Mouse (Mus musculus) forebrain, embryonic 16.5 days (tissue): Measurements from ENCODE around the gene Pmpcb. TPM values are rescaled to one million over a fixed set of nuclear protein-coding genes. Genes with fewer than 3 reads are reported as not detected.

Source experiments
- ATAC-seq: fragments of 200-750 bp; cut with Nextera tagmentation; 2 replicates; pipeline ENCODE4 v1.8.0; 2017; ENCODE audit warnings: mild to moderate bottlenecking, moderate library complexity
- H3K27ac ChIP-seq: fragments of 300-500 bp; sonication (generic); 2 replicates; pipeline ENCODE4 v1.5.1; 2014; ENCODE audit warnings: low read length, control low read depth
- H3K27me3 ChIP-seq: fragments of 300-500 bp; sonication (generic); replicated peaks from 2 replicates; pipeline ENCODE4 v1.6.1; 2014; ENCODE audit warnings: low read length; ENCODE audit not compliant: control insufficient read depth, insufficient read depth
- H3K36me3 ChIP-seq: fragments of 300-500 bp; sonication (generic); 2 replicates; pipeline ENCODE4 v1.6.1; 2014; ENCODE audit not compliant: control insufficient read depth, insufficient read depth
- H3K4me1 ChIP-seq: fragments of 300-500 bp; sonication (generic); replicated peaks from 2 replicates; pipeline ENCODE4 v1.6.1; 2014; ENCODE audit warnings: low read length; ENCODE audit not compliant: control insufficient read depth, insufficient read depth
- H3K4me2 ChIP-seq: fragments of 300-500 bp; sonication (generic); 2 replicates; pipeline ENCODE4 v1.6.1; 2014; ENCODE audit warnings: mild to moderate bottlenecking, low read length, control low read depth
- H3K4me3 ChIP-seq: fragments of 300-500 bp; sonication (generic); replicated peaks from 2 replicates; pipeline ENCODE4 v1.5.1; 2014; ENCODE audit warnings: mild to moderate bottlenecking, low read length, control low read depth
- H3K9ac ChIP-seq: fragments of 300-500 bp; sonication (generic); replicated peaks from 2 replicates; pipeline ENCODE4 v1.6.1; 2014; ENCODE audit warnings: low read depth, low read length, control low read depth
- H3K9me3 ChIP-seq: fragments of 300-500 bp; sonication (generic); 2 replicates; pipeline ENCODE4 v1.6.1; 2016; ENCODE audit warnings: low read length; ENCODE audit not compliant: control insufficient read depth
- WGBS: fragments of 180-500 bp; shearing (Covaris S2); extraction: QIAGEN DNeasy Blood & Tissue Kit; methylation state at CpG from one replicate; pipeline ENCODE4 v1.1.7; 2014; 5-methylcytosine and 5-hydroxymethylcytosine counted together
- polyA plus RNA-seq: library from polyadenylated mRNA; unstranded; fragments of >200 nt; fragmentation: Nextera tagmentation; extraction: Ambion mirVana; gene quantifications from 2 replicates; pipeline ENCODE4 v1.2.1, GENCODE M21; 2015

The Pmpcb gene
- polyA plus RNA-seq, 1 experiment from 2014 or later: 86.4 TPM

DNA sequence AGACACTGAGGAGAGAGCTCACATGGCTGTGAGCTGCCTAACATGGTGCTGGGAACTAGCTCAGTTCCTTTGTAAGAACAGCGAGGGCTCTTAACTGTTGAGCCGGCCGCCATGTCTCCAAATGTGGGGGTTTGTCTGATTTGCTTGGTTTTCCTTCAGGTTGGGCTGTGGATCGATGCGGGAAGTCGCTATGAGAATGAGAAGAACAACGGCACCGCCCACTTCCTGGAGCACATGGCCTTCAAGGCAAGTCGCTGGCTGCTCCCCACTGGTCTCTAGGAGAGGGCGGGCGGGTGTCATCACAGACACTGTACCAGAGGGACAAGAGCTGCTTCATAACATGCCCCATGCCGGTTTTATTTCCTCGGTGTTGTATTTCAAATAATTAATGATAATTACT lies 2.9 kb downstream of the Pmpcb start:
- no peak overlapping the region for H3K4me3 ChIP-seq
- H3K9me3 ChIP-seq: no peaks in the 10 kb centered on the region
- peaks cover 44% of the 10 kb centered on the region for H3K36me3 ChIP-seq
- no peak for ATAC-seq
- H3K4me2 ChIP-seq: no peak overlapping the region
- no peaks in the 10 kb centered on the region for H3K27me3 ChIP-seq
- 90% methylated on average over 13 of the region's 13 CpGs for WGBS
- H3K27ac ChIP-seq: no peak overlapping the region
- peaks cover 11% of the 10 kb centered on the region for H3K4me1 ChIP-seq
- H3K9ac ChIP-seq: no peak overlapping the region

DNA sequence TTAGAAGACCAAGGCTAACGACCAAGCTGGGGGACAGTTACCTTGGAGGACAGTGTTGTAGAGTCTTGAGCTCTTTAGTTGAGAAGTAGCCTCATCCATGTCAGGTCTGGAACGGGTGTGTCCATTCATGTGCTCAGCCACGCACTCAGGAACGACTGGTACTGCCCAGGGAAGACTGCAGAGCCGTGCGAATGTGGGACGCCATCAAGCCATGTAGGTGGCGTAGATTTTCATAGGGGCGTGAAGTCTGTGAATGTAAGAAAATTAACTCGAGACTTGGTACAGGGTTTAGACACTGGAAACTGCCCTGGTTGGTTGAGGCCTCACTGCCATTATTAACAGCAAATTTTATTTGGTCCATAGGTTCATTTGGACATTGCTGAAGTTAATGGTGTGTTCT lies 6.7 kb downstream of the Pmpcb start:
- H3K4me1 ChIP-seq: no peaks in the 10 kb centered on the region; the same call in 1 of the 2 replicates
- ATAC-seq: no peak

DNA sequence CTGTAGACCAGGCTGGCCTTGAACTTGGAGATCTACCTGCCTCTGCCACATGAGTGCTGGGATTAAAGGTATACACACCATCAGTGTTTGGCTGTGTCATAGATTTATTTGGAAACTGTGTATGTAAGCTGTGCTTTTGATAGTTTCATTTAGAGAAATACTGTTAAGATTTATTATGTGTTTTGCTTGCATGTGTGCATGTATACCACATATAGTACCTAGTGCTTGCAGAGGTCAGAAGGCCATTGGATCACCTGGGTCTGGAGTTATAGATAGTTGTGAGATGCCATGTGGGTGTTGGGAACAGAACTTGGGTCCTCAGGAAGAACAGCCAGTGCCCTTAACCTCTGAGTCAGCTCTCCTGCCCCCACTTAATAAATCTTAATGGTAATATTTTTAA lies 7.7 kb downstream of the Pmpcb start:
- no peaks in the 10 kb centered on the region for H3K27me3 ChIP-seq
- no peaks in the 10 kb centered on the region for H3K9me3 ChIP-seq
- H3K4me3 ChIP-seq: no peak overlapping the region
- H3K4me2 ChIP-seq: no peak overlapping the region
- no peak for ATAC-seq
- H3K27ac ChIP-seq: no peak overlapping the region
- H3K36me3 ChIP-seq: peaks cover 70% of the 10 kb centered on the region
- H3K9ac ChIP-seq: no peak overlapping the region
- H3K4me1 ChIP-seq: no peaks in the 10 kb centered on the region

More for the DNA sequence above, 6.7 kb downstream of the Pmpcb start:
- no peak overlapping the region for H3K27ac ChIP-seq
- 95% methylated on average over 10 of the region's 10 CpGs for WGBS
- no peak overlapping the region for H3K9ac ChIP-seq
- no peaks in the 10 kb centered on the region for H3K27me3 ChIP-seq
- H3K4me3 ChIP-seq: no peak overlapping the region
- H3K4me2 ChIP-seq: no peak overlapping the region
- no peaks in the 10 kb centered on the region for H3K9me3 ChIP-seq
- H3K36me3 ChIP-seq: peaks cover 68% of the 10 kb centered on the region

DNA sequence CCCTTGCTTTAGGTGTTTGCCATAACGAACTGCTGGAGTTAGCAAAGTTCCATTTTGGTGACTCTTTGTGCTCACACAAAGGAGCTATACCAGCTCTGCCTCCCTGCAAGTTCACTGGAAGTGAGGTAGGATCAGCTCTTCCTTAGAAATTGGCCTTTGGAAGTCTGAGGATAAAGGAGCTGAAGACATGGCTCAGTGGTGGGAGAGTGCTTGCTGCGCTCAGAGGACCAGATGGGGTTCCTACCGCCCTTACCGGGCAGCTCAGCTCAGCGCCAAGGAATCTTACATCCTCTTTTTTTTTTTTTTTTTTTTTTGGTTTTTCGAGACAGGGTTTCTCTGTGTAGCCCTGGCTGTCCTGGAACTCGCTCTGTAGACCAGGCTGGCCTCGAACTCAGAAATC lies 9.0 kb downstream of the Pmpcb start:
- 95% methylated on average over 7 of the region's 8 CpGs for WGBS
- H3K4me3 ChIP-seq: no peak overlapping the region
- H3K36me3 ChIP-seq: peaks cover 61% of the 10 kb centered on the region
- H3K27me3 ChIP-seq: no peaks in the 10 kb centered on the region
- H3K27ac ChIP-seq: no peak overlapping the region
- H3K9me3 ChIP-seq: no peaks in the 10 kb centered on the region
- H3K4me2 ChIP-seq: no peak overlapping the region
- H3K4me1 ChIP-seq: no peaks in the 10 kb centered on the region
- no peak overlapping the region for H3K9ac ChIP-seq
- ATAC-seq: no peak

DNA sequence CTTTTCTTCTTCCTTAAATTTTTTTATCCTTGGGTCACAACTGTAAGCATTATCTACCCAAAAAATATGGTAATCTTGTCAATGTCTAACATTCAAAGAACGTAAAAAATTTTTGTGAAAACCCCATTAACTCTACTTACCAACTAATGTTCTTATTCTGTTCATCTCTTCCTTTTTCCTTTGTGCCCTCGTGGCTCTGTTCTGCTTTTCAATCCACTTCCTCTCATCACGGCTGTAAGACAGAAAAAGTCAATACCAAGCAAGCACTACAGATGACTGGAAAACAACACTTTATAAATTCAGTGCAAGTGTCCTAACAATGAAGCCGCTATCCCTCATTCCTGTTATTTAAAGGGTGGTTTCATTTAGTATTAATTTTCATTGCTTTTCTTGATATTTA lies 31.6 kb downstream of the Pmpcb start:
- no peak for ATAC-seq
- 93% methylated on average over 4 of the region's 4 CpGs for WGBS
- no peaks in the 10 kb centered on the region for H3K9me3 ChIP-seq
- H3K4me3 ChIP-seq: no peak overlapping the region
- H3K4me2 ChIP-seq: no peak overlapping the region
- peaks cover 46% of the 10 kb centered on the region for H3K36me3 ChIP-seq
- H3K4me1 ChIP-seq: no peaks in the 10 kb centered on the region
- no peaks in the 10 kb centered on the region for H3K27me3 ChIP-seq
- H3K9ac ChIP-seq: no peak overlapping the region
- no peak overlapping the region for H3K27ac ChIP-seq

DNA sequence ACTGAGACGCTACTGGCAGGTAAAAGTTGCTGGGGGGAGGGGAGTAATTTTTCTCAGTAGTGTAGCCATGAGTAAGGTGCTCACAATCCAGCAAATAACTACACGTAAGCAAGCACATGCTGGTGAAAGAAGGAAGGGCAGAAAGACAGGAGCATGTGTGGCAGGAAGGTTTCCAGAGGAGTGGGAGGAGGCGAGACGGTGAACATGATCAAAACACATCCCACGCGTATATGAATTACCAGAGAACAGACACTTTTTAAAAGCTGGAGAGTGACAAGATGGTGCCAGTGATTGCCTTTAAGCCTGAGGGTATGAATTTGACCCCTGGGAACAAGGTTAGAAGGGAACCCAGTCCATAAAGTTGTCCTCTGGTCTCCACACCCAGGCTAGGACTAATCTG lies 32.9 kb downstream of the Pmpcb start:
- Histone ChIP-seq H3K27me3 (no peaks in the 10 kb centered on the region), H3K9ac (no peak overlapping the region), H3K4me1 (no peaks in the 10 kb centered on the region), H3K4me3 (no peak overlapping the region), H3K27ac (no peak overlapping the region), H3K36me3 (peaks cover 40% of the 10 kb centered on the region), H3K9me3 (no peaks in the 10 kb centered on the region), H3K4me2 (no peak overlapping the region)
- WGBS: 93% methylated on average over 6 of the region's 6 CpGs
- no peak for ATAC-seq

DNA sequence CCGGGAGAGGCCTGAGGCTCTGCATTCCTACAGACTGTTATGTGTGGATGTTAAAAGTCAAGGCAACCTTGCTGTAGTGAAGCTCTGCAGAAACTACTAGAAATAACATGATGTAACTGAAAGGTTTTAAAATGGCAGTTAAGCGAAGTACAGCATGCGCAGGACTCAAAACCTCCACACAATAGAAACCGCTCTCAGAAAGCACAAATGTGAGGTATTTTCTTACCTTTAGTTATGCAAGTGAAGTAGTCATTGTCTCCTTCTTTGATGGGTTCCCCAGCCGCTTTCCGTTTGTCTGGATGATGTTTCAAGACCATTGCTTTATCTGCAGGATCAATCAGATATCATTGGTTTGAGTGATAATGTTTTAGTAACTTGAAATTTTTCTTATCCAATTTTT lies 39.5 kb downstream of the Pmpcb start:
- peaks cover 40% of the 10 kb centered on the region for H3K36me3 ChIP-seq
- no peak overlapping the region for H3K9ac ChIP-seq
- no peaks in the 10 kb centered on the region for H3K4me1 ChIP-seq
- ATAC-seq: no peak
- no peaks in the 10 kb centered on the region for H3K27me3 ChIP-seq
- H3K4me3 ChIP-seq: no peak overlapping the region
- H3K4me2 ChIP-seq: no peak overlapping the region
- WGBS: 96% methylated on average over 6 of the region's 6 CpGs
- H3K9me3 ChIP-seq: no peaks in the 10 kb centered on the region
- no peak overlapping the region for H3K27ac ChIP-seq

DNA sequence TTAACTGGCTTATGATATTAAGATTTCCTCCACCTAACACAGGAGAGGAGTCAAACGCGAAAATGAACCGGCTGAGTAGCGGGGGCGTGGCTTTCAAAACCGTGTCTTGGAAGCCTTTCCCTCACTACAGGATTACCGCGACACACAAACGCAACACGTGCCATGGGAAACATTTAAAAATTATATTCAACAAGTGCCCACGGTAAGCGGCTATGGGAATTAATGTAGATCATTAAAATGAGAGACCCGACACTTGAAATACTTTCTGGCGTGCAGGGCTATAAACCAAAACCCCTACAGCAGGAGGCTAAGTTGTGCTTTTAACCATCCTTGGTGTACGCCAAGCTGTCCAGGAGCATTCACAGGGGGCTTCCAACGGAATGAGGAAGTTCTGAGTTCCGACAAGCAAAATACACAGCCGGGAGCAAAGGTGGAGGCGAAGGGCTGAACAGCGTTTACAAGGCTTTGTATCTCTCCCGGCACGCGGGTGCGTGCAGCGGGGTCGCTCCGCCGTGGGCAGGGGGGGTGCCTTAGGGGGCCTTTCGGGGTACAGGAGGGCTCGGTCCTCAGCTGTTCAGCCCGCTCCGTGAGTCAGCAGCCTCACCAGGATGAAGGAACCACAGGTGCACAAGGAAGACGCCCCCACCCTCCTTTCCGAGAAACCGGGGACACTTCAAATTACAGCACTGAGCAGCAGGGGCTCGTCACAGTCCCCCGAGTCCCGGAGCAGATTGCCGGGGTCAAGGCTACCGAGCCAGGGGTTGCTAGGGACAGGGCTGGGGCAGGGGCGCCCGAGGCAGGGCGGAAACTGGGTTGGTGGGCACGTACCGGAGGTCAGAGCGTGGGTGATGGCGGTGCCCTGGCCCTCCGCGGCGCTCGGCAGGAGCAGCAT lies 47.5 kb downstream of the Pmpcb start:
- Histone ChIP-seq H3K9ac (peak overlapping the region; percentile 79), H3K4me3 (peak overlapping the region; percentile 92), H3K4me2 (peak overlapping the region; percentile 94), H3K4me1 (peaks cover 30% of the 10 kb centered on the region), H3K9me3 (no peaks in the 10 kb centered on the region), H3K36me3 (peaks cover 23% of the 10 kb centered on the region), H3K27ac (peak overlapping the region; percentile 59; the same call in 1 of the 2 replicates), H3K27me3 (no peaks in the 10 kb centered on the region)
- peak; percentile 76 for ATAC-seq
- under 1% methylated on average over 51 of the region's 51 CpGs for WGBS

DNA sequence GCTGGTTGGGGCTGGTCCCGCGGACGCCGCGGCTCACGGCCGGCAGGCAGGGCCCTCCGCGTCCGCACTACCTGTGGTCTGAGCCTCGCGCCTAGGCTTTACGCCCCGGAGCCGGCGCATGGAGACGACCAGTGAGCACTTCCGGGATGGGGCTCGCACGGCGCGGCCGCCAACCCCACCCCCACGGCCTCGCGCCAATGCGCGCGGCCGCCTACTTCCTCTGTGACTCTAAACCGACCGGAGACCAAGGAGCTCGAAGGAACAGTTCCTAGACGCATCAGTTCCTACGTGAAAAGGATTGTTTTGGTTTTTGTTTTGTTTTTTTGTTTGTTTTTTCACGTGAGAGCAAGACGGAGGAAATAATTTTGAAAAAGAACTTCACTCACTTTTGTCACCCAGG lies 48.1 kb downstream of the Pmpcb start, which contains the start of the genes Dnajc2 and Psmc2:
Dnajc2 (minus strand) TSS at position 199 of the 400 bp plus-strand sequence.
Psmc2 (plus strand) TSS at position 231 of the 400 bp plus-strand sequence.
- H3K4me2 ChIP-seq: peak within 1 kb of the TSS; percentile 94

More for the DNA sequence above, 48.1 kb downstream of the Pmpcb start, which contains the start of the genes Dnajc2 and Psmc2:
- H3K4me3 ChIP-seq: peak within 1 kb of the TSS; percentile 92
- H3K9me3 ChIP-seq: no peaks in the 10 kb centered on the region
- peak within 1 kb of the TSS; percentile 59; the same call in 1 of the 2 replicates for H3K27ac ChIP-seq
- WGBS: 0% methylated on average over 32 of the region's 37 CpGs
- peak within 1 kb of the TSS; percentile 79 for H3K9ac ChIP-seq
- peak; percentile 96 for ATAC-seq
- H3K27me3 ChIP-seq: no peaks in the 10 kb centered on the region
- peaks cover 32% of the 10 kb centered on the region for H3K4me1 ChIP-seq
- peaks cover 17% of the 10 kb centered on the region for H3K36me3 ChIP-seq
